Mouse (Mus musculus): ENCODE measurements around the gene Epgn. TPM values are rescaled to one million over a fixed set of nuclear protein-coding genes. Genes with fewer than 3 reads are reported as not detected.

Gene Epgn
- polyA plus RNA-seq, 1 experiment from 2014 or later: 0.09 TPM

- H3K4me1 ChIP-seq: no peaks in the 10 kb centered on the region
- no peaks in the 10 kb centered on the region for H3K27me3 ChIP-seq
- H3K4me3 ChIP-seq: no peak overlapping the region
- WGBS: 22% methylated on average over 2 of the region's 2 CpGs
- H3K9me3 ChIP-seq (replicated peaks): no peaks in the 10 kb centered on the region
- no peak overlapping the region for H3K4me2 ChIP-seq
- no peak overlapping the region for H3K9ac ChIP-seq
- H3K27ac ChIP-seq: no peak overlapping the region
- H3K36me3 ChIP-seq (ENCODE audit: poor library complexity, severe bottlenecking): no peaks in the 10 kb centered on the region
- ATAC-seq: no peak
These were observed 11.3 kb downstream of the Epgn start for GRCm38 (mm10) chr5:91038547-91038946.

GRCm38 (mm10) chr5:91038963-91039362 is 11.7 kb downstream of the Epgn start:
- Histone ChIP-seq H3K36me3 (ENCODE audit: poor library complexity, severe bottlenecking) (no peaks in the 10 kb centered on the region), H3K4me1 (no peaks in the 10 kb centered on the region), H3K27me3 (no peaks in the 10 kb centered on the region), H3K4me3 (no peak overlapping the region), H3K9ac (no peak overlapping the region), H3K27ac (no peak overlapping the region), H3K4me2 (no peak overlapping the region), H3K9me3 (replicated peaks) (no peaks in the 10 kb centered on the region)
- 82% methylated on average over 2 of the region's 2 CpGs for WGBS
- no peak for ATAC-seq

- Histone ChIP-seq H3K27me3 (no peaks in the 10 kb centered on the region), H3K4me3 (no peak overlapping the region), H3K9ac (no peak overlapping the region), H3K4me1 (no peaks in the 10 kb centered on the region), H3K36me3 (ENCODE audit: poor library complexity, severe bottlenecking) (no peaks in the 10 kb centered on the region), H3K9me3 (replicated peaks) (no peaks in the 10 kb centered on the region), H3K27ac (no peak overlapping the region), H3K4me2 (no peak overlapping the region)
- 85% methylated on average over 6 of the region's 6 CpGs for WGBS
- ATAC-seq: no peak
These were observed 20.7 kb downstream of the Epgn start for GRCm38 (mm10) chr5:91047987-91048386.

- H3K36me3 ChIP-seq (ENCODE audit: poor library complexity, severe bottlenecking): no peaks in the 10 kb centered on the region
- H3K4me1 ChIP-seq: no peaks in the 10 kb centered on the region
- no peak overlapping the region for H3K4me3 ChIP-seq
- no peaks in the 10 kb centered on the region for H3K9me3 ChIP-seq (replicated peaks)
- no peak overlapping the region for H3K4me2 ChIP-seq
- H3K27me3 ChIP-seq: no peaks in the 10 kb centered on the region
- 82% methylated on average over 8 of the region's 8 CpGs for WGBS
- H3K9ac ChIP-seq: no peak overlapping the region
- ATAC-seq: no peak
- H3K27ac ChIP-seq: no peak overlapping the region
These were observed 21.1 kb downstream of the Epgn start for GRCm38 (mm10) chr5:91048397-91048796.

- Histone ChIP-seq H3K4me1 (peaks cover 8% of the 10 kb centered on the region; the same call in 1 of the 2 replicates), H3K4me2 (no peak overlapping the region), H3K4me3 (no peak overlapping the region), H3K27ac (no peak overlapping the region), H3K36me3 (ENCODE audit: poor library complexity, severe bottlenecking) (no peaks in the 10 kb centered on the region), H3K9ac (no peak overlapping the region), H3K27me3 (peaks cover 17% of the 10 kb centered on the region), H3K9me3 (replicated peaks) (no peaks in the 10 kb centered on the region)
- 80% methylated on average over 4 of the region's 4 CpGs for WGBS
- no peak for ATAC-seq
These were observed 45.1 kb downstream of the Epgn start for GRCm38 (mm10) chr5:91072340-91072739.

GRCm38 (mm10) chr5:91073626-91074025 is 46.4 kb downstream of the Epgn start:
- peaks cover 17% of the 10 kb centered on the region for H3K27me3 ChIP-seq
- 83% methylated on average over 8 of the region's 8 CpGs for WGBS
- H3K4me3 ChIP-seq: no peak overlapping the region
- no peaks in the 10 kb centered on the region for H3K36me3 ChIP-seq (ENCODE audit: poor library complexity, severe bottlenecking)
- no peak for ATAC-seq
- H3K9ac ChIP-seq: no peak overlapping the region
- no peak overlapping the region for H3K4me2 ChIP-seq
- H3K27ac ChIP-seq: no peak overlapping the region
- H3K9me3 ChIP-seq (replicated peaks): no peaks in the 10 kb centered on the region
- H3K4me1 ChIP-seq: peaks cover 8% of the 10 kb centered on the region; the same call in 1 of the 2 replicates

- Histone ChIP-seq H3K9me3 (replicated peaks) (no peaks in the 10 kb centered on the region), H3K9ac (peak overlapping the region; percentile 48), H3K36me3 (ENCODE audit: poor library complexity, severe bottlenecking) (no peaks in the 10 kb centered on the region), H3K4me3 (peak overlapping the region; percentile 39), H3K4me1 (peaks cover 8% of the 10 kb centered on the region; the same call in 1 of the 2 replicates), H3K4me2 (peak overlapping the region; percentile 68), H3K27ac (no peak overlapping the region), H3K27me3 (peaks cover 17% of the 10 kb centered on the region)
- WGBS: 44% methylated on average over 8 of the region's 8 CpGs
- no peak for ATAC-seq
These were observed 46.8 kb downstream of the Epgn start for GRCm38 (mm10) chr5:91074026-91074425.

- peak; percentile 69 for ATAC-seq
- Histone ChIP-seq H3K27ac (no peak within 1 kb of the TSS), H3K9ac (peak within 1 kb of the TSS; percentile 48), H3K27me3 (peaks cover 17% of the 10 kb centered on the region), H3K4me1 (peaks cover 8% of the 10 kb centered on the region; the same call in 1 of the 2 replicates), H3K4me2 (peak within 1 kb of the TSS; percentile 68), H3K36me3 (ENCODE audit: poor library complexity, severe bottlenecking) (no peaks in the 10 kb centered on the region), H3K9me3 (replicated peaks) (no peaks in the 10 kb centered on the region), H3K4me3 (peak within 1 kb of the TSS; percentile 39)
- 1% methylated on average over 25 of the region's 25 CpGs for WGBS
These were observed 47.2 kb downstream of the Epgn start, which contains the start of gene Ereg for GRCm38 (mm10) chr5:91074450-91074950. Gene Ereg, plus strand, starts transcription at chr5:91074622.

- Histone ChIP-seq H3K4me1 (peaks cover 8% of the 10 kb centered on the region; the same call in 1 of the 2 replicates), H3K4me2 (peak overlapping the region; percentile 68), H3K36me3 (ENCODE audit: poor library complexity, severe bottlenecking) (no peaks in the 10 kb centered on the region), H3K27me3 (peaks cover 17% of the 10 kb centered on the region), H3K27ac (no peak overlapping the region), H3K4me3 (peak overlapping the region; percentile 39; the same call in 1 of the 2 replicates), H3K9me3 (replicated peaks) (no peaks in the 10 kb centered on the region), H3K9ac (no peak overlapping the region)
- WGBS: 47% methylated on average over 1 of the region's 1 CpGs
- no peak for ATAC-seq
These were observed 47.8 kb downstream of the Epgn start for GRCm38 (mm10) chr5:91075021-91075420.

- H3K27ac ChIP-seq: no peak overlapping the region
- H3K9me3 ChIP-seq (replicated peaks): no peaks in the 10 kb centered on the region
- H3K4me3 ChIP-seq: no peak overlapping the region
- H3K9ac ChIP-seq: no peak overlapping the region
- no peaks in the 10 kb centered on the region for H3K36me3 ChIP-seq (ENCODE audit: poor library complexity, severe bottlenecking)
- no peaks in the 10 kb centered on the region for H3K4me1 ChIP-seq
- 86% methylated on average over 5 of the region's 5 CpGs for WGBS
- no peak for ATAC-seq
- H3K27me3 ChIP-seq: no peaks in the 10 kb centered on the region
- H3K4me2 ChIP-seq: no peak overlapping the region
These were observed 55.8 kb downstream of the Epgn start for GRCm38 (mm10) chr5:91083016-91083415.

Other genes starting within 250 kb of the Epgn start
- not detected in 2 replicates for gene Cxcl3, start 241.4 kb upstream of the Epgn start, polyA plus RNA-seq (2015; fragmentation: Nextera tagmentation; extraction: Ambion mirVana)
- not detected in 2 replicates for gene Cxcl15, start 232.9 kb upstream of the Epgn start, polyA plus RNA-seq (2015; fragmentation: Nextera tagmentation; extraction: Ambion mirVana)
- 0.19 TPM in 1 of 2 replicates, not detected in the other for gene Cxcl1, start 136.2 kb upstream of the Epgn start, polyA plus RNA-seq (2015; fragmentation: Nextera tagmentation; extraction: Ambion mirVana)
- not detected in 2 replicates for gene Cxcl2, start 123.6 kb upstream of the Epgn start, polyA plus RNA-seq (2015; fragmentation: Nextera tagmentation; extraction: Ambion mirVana)
- 86.5 and 97.2 TPM in 2 replicates for gene Mthfd2l, start 96.3 kb upstream of the Epgn start, polyA plus RNA-seq (2015; fragmentation: Nextera tagmentation; extraction: Ambion mirVana)
- not detected in 2 replicates for gene Ereg, start 47.2 kb downstream of the Epgn start, polyA plus RNA-seq (2015; fragmentation: Nextera tagmentation; extraction: Ambion mirVana)
- not detected in 2 replicates for gene Areg, start 112.1 kb downstream of the Epgn start, polyA plus RNA-seq (2015; fragmentation: Nextera tagmentation; extraction: Ambion mirVana)

Measured in forebrain, embryonic 13.5 days (tissue).